Mouse (Mus musculus): ENCODE data around the gene Rapgef4.

DNA sequence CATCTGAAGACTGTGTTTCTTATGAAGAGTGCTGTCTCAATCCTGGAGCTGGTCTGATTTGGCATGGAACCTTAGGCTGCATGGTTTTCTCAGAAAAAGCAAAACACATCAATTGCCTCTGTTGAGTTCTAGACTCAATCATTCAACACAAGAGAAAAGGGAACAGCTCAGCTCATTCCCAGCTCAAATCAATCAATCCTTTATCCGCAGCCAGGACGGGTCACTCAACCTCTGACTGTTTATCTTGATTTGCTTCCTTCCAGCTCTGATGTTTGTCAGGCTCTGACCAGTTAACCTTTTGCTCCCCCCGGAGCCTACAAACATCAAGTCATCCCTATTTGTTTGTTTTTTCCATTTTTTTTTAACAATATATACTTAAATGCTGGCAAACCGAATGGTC is 192.8 kb downstream of the Rapgef4 start:
- TF ChIP-seq CTCF (IDR thresholded peaks at IDR 0.05) = no peak
- no peak for TF ChIP-seq EP300 (IDR thresholded peaks at IDR 0.05; ENCODE audit: insufficient read depth, low read depth, low read length)

All from heart, adult 2 months (tissue).